Mouse (Mus musculus) embryo, embryonic 9.5 days (tissue): ENCODE data around the gene Urad.

ENCODE experiments used
- DNase-seq: peaks from one replicate; pipeline ENCODE4 v3.0.0-alpha.2; 2017; ENCODE audit errors: extremely low spot score

Urad gene

DNA sequence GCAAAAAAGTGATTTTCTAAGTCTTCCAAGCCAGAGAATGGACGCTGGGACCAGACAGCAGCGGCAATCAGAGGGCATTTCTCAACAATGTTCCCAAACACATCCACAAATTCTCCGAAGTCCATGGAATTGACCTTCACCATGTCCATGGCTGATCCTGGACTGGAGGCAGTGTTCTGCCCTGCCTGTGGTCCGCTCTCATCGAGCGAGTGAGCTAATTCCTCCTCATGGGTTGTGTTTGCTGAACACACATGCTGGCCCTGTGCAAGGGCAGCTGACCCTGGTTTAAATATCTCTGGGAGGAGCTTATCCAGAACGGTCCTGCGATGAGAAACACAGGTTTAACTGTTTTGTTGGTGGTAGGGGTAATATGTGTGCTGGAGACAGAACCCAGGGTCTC, at the start of gene Urad:
Urad (minus strand) TSS at position 258 of the 400 bp plus-strand sequence.
- DNase-seq = no peak

DNA sequence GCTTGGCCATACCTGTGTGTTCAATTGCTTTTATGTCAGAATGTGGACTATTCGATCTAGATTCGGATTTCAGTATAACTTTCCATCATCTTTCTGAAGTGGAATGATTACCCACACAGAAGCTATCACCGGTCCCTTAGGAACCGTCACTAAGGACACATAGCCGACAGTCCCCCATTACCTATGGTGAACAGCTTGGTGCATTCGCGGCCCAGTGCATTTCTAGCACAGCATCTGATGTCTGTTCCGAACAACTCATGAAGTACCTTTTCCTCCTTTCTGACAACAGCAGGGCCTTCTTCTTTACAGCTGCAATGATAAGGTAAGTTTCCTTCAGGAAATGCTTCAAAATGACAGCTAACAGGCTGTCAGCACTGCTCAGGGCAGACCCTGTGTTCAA, 48.0 kb upstream of the Urad start:
- no peak for DNase-seq

DNA sequence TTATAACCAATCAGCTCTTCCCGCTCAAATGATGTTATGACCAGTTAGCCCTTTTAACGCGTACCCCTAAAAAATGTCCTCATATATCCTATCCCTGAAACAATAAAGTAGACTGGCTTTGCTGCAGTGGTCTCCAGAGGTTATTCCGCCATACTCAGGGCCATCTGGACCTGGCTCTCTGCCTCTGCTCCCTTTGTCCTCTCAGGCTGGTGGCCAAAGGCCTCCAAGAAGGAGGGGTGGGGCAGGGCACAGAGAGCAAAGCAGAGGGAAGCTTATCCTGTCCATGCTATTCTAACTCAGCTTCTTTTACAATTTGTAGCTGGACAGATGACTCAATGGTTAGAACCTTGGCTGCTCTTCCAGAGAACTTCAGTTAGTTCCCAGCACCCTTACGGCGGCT, 46.0 kb upstream of the Urad start:
- no peak for DNase-seq

DNA sequence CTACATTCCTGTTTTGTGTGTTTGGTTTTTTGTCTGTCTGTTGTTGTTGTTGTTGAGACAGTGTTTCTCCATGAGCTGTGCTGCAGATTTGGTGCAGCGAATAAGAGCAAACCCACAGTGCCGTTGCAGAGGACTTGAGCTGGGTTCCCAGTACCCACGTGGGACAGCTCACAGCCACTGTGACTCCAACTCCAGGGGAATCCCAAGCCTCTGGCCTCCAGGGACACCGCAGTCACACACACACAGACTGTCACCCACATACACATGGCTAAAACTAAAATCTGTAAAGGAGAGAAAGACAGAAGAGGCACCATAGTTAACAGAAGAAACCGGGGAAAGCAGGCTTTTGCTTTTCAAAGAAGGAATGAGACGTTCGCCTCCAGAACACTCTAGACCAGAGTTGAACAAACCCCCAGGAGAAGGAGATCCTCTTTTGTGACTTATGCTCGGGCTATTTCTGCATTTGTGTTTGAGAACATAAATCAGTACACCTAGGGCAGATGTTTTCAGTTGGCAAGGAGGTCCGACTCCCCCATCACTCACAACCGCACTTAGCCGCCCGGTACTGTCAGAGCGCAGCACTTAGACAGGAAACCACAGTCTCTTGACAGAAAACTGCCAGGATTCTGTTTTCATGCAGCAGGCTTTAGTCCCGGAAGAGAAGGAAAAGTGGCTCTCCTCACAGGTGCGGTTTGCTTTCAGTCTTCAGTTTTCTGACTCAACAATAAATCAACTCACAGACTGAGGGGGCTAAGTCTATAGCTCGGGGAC, 43.9 kb upstream of the Urad start:
- no peak for DNase-seq

DNA sequence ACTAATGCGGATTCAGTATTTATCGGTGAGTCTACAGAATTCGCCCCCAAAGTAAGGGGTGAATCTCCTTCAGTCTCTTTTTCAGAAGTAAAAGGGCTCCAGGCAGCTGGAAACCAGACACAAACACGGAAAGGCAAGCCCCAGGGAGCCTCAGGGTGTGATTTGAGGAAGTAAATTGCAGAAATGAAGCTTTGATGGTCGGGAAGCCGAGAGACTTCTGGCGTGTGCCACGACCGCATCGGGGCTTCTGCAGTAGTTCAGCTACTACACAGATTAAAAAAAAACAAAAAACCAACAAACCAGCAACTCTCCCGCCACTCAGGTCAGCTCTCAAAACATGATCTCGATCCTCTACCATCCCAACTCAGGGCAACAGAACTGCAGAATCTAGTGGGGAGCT, 40.8 kb upstream of the Urad start:
- DNase-seq = no peak

DNA sequence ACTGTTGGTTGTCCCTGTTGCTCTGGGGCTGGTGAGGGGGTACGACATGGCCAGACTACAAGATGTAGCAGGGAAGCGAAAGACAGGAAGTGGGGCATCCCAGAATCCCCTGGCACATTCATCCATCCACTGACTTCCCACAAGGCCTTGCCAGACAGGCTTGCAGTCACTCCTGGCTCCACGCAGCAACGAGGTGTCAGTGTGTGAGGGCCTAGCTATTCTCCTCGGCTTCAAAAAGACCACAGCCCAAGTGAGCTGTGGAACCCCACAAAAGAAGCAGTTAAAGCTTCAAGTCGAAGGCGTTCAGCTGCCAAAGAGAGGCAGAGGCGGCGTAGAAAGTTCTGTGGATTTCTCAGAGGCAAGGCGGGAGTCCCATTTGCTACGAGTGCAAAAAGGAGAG, 36.2 kb upstream of the Urad start:
- no peak for DNase-seq

DNA sequence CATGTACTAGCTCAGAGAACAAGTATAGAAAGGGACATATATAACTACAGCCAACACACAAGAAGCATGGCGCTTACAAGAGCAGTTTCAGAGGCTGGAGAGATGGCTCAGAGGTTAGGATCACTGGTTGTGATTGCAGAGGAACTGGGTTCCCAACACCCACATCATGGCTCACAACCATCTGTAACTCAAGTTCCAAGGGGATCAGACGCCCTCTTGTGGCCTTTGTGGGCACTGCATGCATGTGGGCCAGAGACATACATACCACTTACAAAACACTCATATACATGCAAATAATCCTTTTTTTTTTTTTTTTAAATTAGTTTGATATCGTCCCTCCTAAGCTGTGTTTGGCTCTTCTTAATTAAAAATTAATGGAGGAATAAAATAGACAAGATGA, 35.3 kb upstream of the Urad start:
- no peak for DNase-seq

DNA sequence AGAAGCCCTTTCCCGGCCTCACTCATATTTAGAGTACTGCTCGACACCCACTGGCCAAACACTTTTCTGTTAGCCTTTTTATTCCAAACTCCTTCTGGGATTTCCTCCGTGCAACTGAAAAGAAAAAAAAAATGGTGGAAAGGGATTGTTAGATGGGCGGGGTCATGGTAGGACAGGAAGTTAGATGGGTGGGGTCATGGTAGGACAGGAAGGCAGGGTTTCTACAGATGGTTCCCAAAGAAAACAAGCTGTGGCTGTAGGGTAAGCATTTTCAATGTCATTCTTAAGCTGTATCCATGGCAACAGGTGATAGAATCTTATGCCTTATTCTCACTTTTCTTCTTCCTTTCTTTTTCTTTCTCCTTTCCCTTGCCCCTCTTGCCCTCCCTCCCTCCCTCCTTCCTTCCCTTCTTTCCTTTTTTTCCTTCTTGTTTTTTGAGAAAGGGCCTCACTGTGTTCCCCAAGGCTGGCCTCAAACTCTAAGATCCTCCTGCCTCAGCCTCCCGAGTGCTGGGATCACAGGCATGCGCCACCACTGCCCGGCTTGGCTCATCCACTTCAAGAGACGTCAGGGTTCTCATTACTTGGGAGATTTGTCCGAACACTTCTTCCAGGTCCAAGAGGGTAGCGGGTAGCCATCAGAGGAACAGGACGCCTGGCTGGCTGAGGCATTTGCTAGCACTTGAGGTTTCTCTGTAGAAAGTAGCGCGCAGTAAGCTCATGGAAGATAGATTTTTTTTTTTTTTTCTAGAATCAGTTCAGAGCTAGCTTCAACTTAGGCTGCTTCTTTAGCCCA, 34.2 kb upstream of the Urad start:
- DNase-seq = no peak

DNA sequence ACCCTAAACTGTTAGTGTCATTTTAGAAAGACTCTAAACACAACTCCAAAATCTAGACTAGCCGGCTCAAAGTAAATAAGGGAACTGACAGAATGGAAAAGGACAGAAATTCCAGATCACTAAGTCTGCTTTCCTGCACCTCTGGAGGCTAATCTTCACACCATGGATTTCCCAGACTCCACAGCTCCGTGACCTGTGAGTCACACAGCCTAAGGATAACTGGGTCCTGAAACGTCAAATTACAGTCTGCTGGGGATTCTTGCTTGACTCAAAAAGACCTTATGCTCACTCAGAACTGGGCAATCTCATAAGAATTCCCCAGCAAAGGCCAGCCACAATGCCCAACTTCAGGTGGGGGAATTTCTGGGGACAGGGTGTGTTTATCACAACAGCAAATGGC, 33.5 kb upstream of the Urad start:
- DNase-seq = no peak

DNA sequence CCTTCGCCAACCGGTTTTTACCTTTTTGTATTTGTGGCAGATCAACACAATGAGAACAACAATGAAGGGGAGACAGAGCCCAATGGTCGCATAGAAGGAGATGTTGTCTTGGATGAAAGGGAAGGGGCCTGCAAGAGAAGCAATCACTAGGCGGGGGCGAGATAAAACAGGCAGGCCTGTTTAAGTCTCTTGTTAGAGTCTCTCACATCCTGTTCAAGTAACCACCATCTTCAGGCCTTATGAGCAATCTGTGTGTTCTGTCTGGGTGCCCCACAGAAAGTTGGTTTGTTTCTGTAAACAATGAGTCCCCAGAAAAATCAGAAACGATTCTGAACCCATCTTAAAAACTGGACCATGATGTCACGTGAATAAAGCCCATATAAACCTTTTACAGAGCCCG, 32.7 kb upstream of the Urad start:
- no peak for DNase-seq

DNA sequence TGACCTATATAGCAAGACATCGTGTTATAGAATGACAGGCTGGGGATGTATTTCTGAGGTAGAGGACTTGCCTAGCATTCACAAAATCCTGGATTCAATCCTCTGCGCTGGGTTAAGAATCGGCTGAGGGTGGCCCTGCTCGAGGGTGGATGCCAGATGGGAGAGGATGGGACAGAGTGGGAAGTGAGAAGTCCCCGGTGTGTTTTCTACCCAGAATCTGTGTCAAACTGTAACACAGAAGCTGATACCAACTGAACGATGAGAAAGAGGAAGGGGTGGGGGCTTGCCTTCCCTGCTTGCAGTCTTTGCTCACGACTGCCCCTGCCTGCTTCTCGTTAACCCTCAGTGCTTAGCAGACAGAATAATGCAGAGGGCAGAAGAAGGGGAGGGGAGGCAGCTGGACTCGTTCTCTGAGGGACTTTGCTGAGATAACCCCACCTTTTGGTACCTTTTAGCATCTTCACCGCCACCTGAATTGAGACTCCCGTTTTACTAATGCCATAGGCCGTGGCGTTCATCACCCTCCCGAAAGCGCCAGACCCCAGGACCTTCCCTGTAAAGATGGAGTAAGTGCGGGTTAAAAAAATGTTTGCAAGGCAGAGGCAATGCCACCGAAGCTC, 32.0 kb upstream of the Urad start:
- no peak for DNase-seq

DNA sequence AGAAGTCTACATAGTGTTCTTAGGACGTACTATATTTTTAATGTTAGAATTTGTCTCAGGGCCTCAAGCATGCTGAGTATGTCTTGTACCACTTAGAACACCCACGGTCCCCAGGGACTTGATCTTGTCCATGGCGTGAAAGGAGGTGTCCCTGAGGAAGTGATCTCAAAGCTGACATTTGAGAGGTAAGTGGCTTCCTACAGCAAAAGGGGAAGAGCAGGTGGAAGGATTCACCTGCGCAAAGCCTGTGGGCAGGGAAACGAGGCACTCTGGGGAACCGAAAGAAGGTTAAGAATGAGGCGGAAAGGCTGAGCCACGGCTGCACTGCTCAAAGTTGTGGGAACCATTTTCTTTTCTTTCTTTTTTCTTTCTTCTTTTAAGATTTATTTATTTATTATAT, 29.7 kb upstream of the Urad start:
- DNase-seq = no peak

DNA sequence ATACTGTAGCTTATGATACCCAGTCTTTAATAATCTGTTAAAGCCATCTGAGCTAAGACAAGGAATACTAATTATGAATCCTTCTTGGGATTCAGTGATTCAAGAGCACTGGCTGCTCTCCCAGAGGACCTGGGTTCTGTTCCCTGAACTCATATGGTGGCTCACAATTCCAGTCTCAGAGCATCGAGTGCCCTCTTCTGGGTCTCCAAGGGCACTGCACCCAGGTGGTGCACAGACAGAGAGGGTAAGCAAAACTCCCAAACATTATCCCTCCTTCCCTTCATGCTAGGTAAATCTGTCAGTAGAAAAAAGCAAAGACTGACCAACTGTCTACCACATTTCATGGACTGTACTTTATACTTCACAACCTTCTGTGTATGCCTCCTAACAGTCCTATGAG, 23.7 kb upstream of the Urad start:
- DNase-seq = no peak

DNA sequence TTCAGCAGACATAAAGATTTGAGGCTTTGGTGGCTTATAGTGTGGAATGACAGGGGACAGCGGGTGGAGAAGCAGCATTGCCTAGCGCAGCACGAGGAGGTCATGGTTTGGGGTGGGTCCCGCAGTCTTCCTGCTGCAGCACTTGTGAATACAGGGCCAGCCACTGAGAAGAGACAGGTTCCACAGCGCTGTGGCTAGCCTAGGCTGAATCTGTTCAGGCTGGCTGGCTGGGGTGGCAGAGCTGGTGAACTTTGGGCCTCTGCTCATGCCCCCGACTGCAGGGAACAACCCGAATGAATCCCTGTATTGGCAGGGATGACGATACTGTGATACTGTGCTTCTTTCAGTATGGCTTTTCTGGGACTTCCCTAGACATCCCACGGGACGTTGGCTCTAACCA, 21.7 kb upstream of the Urad start:
- no peak for DNase-seq

DNA sequence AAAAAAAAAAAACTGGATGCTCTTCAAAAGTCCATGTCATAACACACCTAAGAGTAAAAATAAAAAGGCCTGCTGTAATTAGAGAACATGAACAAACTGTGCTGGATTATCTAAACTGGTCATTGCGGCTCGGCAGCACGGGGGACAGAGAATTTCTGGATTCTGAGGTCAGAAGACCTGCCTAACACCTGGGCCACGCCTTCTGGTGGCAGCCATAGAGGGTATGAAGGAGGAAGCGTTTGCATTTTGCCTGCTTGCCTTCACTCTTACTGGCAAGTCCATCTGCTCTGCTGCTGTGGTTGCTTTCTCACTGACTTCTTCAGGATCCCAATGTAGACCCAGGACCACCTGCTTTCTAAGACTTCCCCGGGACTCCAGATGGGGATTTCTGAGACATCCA, 20.7 kb upstream of the Urad start:
- no peak for DNase-seq

DNA sequence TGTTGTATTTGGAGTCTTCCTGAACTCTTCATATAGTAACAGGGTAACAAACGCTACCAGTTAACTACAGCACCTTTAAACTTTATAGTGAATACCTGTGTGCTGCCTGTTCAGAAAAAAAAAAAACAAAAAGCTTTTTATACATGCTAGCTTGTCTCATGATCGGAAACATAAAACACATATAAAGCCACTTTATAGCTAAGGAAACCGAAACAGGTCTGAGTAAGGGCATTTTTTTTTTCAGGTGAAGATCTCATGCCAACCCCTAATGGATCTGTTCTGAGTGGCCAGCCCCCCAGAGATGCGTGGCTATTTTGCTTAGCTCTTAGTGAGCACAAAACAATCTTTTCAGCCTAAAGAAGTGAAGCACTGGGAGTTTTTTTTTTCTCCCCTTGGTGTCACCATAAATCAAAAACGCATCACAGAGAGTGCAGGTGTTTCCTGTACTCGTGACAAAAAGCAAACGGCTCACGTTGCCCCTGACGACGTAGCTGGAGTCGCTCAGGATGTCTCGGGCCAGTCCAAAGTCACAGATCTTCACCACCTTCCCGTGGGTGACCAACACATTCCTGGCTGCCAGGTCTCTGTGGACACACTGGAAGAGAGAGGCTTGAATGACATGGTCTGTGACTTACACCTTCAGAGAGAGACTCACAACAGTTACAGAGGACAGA, 18.6 kb upstream of the Urad start:
- DNase-seq = no peak

DNA sequence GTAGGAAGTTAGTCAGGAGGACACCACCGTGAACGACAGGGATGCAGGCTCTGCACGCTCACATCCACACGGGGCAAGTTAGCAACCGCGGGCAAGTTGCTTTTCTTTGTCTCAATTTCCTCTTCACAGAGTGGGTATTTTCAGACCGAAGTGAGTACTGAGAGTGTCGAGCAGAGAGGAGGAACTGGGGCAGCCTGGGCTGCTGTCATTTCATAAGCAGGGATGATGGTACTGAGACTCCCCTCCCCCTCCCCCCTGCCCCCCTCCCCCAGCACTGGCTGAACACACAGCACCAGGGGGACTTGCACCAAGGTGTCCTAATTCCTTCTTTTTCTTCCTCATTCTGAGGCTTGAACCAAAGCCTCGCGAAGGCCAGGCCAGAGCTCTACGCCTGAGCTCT, 17.3 kb upstream of the Urad start:
- DNase-seq = no peak

DNA sequence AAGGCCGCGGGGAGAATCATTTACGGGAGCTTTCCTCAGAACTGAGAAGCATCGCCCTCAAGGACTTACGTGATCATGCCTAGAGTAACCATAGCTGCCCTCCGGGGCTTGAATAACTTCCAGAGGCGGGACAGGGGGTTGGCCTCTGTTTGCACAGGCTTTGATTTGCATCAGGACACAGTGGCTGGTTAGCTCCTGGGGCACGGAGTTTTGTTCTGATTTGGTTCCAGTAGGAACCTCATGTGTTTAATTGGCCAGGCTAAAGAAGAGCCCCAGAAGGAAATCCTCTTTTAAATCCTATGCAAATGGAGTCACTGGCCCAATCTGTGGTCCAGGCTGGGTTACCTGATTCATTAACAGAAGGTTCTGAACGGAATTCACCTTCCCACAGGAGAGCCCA, 16.7 kb upstream of the Urad start:
- DNase-seq = no peak

DNA sequence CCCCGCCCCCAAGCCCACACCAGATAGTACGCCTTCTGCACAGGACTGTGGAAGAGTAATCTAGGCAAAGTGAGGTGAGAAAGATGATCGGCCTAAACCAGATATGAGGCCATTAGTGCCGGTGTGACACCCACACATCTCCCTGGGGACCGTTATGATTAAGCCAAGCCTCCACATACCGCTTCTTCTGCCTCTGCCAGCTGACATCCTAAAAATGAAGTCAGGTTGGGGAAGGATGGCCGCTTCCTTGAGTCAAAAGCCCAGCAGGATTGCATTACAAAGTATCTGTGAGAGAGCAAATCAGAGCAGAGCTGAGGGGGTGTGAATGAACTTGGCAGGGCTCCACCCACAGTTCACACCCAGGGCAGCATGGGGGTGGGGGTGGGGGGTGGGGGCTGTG, 10.5 kb upstream of the Urad start:
- DNase-seq = no peak

DNA sequence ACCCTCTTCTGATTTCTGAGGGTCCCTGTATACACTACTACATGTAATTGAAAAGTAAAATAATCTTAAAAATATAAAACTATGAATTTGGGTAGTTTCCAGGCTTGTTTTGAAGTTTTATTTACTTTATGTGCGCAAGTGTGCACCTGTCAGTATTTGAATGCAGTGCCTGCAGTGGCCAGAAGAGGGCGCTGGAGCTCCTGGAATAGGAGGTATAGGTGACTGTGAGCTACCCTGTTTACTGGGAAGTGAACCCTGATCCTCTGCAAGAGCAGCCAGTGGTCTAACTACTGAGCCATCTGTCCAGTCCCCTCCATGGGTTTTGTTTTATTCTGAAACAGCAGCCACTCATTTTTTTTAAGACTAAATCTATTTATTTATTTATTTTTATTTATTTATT, 9.3 kb upstream of the Urad start:
- peak; percentile 56 for DNase-seq

DNA sequence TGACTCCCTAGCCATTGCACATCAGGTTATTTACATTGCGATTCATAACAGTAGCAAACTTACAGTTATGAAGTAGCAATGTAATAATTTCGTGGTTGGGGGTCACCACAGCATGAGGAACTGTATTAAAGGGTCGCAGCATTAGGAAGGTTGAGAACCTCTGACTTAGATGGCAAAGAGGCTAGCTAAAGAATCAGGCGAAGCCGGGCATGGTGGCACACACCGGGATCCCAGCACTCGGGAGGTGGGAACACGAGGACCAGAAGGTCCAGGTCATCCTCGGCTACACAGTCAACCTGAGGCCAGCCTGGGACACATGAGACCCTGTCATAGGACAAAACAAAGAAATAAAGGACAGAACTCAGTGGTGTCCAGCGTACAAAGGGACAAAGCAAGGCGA, 7.7 kb upstream of the Urad start:
- no peak for DNase-seq

DNA sequence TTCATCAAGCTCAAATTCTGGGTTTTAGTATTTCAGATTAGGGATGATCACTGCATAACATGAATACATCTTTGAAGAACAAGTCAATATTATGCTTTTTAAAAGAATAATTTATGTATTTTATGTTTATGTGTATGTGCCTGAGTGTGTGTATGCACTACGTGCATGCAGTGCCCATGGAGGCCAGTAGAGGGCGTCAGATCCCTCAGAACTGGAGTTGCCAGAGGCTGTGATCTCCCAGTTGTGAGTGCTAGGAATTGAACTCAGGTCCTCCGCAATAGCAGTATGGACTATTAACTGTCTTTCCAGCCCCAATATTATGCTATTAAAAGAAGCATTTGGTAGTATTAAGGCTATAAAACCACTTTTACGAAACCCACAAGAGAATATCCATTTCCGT, 5.4 kb upstream of the Urad start:
- DNase-seq = no peak

DNA sequence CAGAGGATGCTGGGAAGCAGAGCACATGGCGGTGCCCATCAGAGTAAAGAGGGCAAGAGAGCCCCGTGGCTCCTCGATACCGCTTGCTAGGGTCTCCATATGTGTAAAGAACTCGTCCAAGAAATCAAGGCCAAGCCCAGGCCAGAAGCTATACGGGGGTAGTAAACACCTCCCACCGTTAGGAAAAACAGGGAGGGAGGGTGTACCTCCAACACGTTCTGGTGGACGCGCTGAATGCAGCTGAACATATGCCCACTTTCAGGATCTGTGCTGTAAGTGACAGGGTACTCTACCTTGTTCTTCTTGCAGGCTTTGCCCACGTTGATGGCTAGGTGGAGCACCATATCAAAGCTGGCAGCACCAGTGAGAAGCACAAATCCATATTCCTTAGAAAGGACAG, 3.7 kb upstream of the Urad start:
- no peak for DNase-seq
